Mouse (Mus musculus) layer of hippocampus, adult 8-10 months (tissue): Measurements from ENCODE around the gene Kcnv2. TPM values are rescaled to one million over a fixed set of nuclear protein-coding genes. Genes with fewer than 3 reads are reported as not detected.

Experiments
- DNase-seq, 2 experiments: peaks; one replicate each; pipeline ENCODE4 v3.0.0; 2022; ENCODE audit warnings: low spot score in 2 of 2
- total RNA-seq, 4 experiments: library from RNA; stranded (reverse); gene quantifications; 2 replicates each; pipeline ENCODE4 v1.2.4; 2022

Gene Kcnv2
- total RNA-seq, 4 experiments from 2014 or later: 0.07 to 0.12 TPM; not detected in 2

DNA sequence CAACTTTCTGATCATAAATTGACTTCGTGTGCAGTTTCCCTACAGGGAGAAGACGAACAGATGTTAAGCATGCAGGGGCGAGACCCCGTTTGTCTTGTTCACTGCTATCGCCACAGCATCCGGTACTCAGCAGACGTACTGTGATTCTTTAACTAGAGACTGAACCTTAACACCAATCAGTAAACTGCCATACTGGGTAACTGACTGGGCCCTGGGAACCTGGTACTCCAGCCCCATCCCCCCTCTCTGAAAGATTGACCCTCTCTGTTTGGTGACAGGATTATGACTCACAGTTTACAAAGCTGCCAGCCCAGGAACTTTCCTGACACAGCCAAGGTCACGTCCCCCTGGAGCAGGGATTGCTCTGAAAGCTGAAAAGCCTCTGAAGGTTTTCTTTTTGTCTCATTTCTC is 42.1 kb downstream of the Kcnv2 start:
- no peak for DNase-seq

DNA sequence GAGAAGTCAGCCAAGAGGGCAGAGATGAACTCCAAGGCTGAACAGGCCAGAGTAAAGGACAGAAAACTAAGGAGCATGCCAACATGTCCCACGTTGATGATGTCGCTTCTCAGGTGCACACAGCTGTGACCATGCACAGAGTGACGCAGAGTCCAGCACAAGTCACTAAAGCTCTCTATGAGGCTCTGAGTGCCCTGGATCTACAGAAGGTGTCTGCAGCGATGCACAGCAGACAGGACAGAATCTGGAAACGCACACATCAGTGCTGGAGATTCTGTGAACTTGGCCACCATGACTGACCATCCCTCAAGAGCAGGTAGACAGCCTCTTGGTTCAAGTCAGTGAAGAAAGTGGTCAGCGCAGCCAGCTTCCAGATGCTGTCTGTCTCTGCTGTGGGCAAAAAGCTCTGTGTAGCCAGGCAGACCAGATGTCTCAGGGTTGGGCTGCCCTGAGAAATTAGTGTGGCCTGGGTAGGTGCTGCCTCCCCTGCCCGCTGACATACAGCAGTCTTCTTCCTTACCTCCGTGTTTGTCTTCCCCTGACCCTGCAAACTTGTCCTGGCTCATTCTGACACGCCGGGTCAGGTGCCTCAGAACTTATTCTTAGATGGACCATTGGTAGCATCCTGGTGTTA is 43.8 kb downstream of the Kcnv2 start:
- no peak for DNase-seq

DNA sequence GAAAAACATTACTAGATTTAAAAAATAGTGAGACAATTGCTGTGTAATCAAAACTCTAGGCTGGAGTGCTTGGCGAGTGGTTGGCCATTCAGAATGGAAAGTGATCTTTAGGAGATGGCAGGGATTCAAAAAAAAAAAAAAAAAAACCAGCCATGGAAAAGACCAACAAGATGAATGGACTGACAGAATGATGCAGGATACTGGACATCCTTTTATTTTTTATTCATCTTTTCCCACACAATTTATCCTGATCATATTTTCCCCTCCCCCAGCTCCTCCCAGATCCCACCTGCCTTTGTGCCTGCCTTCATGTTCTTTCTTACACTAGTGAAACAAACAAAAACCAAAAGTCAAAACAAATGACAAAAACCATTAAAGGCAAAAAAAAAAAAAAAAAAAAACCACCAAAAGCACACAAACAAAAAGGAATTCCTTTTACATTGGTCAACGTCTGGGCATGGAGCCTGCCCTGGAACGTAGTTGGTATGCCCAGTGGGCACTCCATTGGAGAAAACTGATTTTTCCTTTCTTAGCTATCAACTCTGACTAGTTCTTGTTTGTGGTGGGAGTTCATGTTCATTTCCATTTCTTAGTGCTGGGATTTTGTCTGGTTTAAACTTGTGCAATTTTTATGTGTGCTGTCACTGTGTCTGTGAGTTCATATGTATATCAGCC is 47.2 kb downstream of the Kcnv2 start:
- no peak for DNase-seq

DNA sequence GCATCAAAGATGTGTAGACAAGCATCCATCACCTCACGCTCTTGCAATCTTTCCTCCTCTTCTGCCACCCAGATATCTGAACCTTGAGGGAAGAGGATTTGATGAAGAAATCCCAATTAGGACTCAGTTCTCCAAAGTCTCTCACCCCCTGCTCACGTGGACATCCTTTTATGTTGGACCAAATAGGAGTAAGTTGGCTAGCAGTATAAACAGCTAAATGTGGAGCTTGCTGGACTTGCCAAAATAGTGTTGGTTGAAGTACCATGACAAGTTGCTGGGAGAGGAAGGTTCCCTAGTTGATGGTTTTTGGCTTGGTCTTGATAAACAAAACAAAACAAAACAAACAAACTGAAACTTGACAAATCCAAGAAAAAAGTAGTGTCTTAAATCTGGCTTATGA is 47.8 kb downstream of the Kcnv2 start:
- DNase-seq: no peak

DNA sequence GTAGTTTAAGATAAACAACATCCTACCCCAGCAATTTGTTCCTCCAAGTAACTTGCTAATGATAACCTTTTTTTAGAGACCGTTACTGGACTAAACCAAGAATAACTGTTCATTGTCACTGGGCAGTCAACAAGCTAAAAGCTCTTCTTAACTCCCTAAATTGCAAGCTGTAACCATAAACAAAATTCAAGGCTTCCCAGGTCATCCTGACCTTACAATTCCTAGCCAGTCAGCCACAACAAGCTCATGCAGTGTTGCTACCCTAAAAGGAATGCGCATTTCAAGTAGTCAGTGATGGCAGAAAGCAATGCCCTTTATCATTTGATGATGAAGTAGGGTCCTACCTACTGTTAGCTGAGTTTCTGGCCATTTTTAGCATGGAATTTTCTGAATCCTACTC is 48.4 kb downstream of the Kcnv2 start:
- DNase-seq: no peak

DNA sequence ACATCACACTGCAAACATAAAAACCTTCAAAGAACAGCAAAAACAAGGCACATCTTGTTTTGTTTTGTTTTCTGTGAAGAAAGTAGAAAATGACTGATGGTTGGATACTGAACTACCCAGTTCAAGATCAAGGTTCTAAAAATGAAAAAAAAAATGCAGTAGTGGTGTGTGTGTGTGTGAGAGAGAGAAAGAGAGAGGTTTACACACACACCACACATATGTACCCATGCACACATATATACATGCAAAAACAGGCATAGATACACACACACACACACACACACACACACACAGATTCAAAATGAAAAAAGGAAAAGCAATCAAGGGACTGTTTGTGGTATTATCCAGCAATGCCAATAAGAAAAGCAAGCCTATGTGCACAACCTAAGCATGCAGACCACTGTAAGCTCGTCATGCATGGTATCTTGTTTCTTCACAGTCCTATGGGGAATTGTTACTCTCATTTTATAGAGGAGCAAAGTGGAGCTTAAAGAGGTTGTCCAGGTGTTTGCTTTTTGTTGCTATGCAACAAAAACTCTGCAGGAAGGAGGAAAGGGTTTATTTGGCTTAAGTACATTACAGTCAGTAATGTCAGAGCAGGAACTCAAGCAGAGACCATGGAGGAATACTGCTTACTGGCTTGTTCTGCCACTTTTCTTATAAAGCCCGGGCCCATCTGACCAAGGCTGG is 57.5 kb downstream of the Kcnv2 start:
- no peak for DNase-seq

DNA sequence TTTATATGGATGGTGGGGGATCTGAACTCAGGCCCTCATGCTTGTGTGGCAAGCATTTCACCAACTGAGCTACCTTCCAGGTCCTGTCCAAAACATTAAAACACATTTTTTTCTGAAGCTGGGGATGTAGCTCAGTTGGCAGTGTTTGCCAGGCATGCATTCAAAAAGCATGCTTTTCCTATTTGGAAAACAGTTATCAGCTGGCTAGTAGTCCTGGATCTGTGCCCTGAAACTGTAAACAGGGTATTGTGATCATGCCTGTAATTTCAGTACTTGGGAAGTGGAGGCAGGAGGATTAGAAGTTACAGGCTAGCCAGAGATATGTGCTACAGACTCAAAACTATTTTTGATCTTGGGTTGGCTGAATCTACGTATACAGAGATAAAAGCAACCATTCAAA is 59.7 kb downstream of the Kcnv2 start:
- no peak for DNase-seq

DNA sequence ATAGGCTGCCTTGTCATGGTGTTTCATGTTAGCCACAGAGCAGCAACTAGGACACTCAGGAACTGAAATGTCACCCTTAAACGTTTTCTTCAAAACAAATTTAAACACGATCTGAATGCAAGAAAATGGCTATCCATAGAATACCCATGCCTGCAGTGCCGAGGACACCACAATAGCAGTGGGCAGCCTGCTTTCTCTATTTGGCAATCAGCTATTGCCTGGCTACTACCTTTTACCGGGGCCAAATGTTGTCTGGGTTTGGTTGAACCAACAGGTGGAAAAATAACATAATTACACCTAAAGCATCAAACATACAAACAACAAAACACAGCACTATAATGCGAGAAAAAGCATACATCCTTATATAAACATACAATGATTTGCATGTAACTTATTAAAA is 60.9 kb downstream of the Kcnv2 start:
- no peak for DNase-seq

DNA sequence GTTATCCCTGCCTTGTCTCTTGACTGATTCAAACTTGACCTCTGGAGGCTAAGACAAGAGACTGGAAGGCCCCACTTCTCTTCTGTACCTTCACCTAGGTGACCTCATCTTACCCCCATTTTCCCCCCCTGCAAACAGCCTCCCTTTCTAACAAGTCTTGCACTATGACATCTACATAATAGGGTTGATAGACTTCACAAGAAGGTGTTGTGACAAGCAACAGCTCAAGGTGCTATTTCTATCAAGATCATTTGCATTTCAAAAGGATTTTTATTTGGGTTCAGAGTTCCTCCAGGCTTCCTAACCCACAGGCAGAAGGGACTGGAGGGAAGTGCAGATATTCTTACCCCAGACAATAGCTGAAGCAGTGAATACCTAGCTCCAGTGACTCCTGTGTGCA is 62.9 kb downstream of the Kcnv2 start:
- DNase-seq: no peak

Other genes starting within 250 kb of the Kcnv2 start
- 10 to 100 TPM; 49.5 to 53.4 (median 51.6) TPM for gene Vldlr, start 106.1 kb upstream of the Kcnv2 start, total RNA-seq
- 10 to 100 TPM; 46.8 to 64.1 (median 51.2) TPM for gene Pum3, start 107.2 kb downstream of the Kcnv2 start, total RNA-seq